Mouse (Mus musculus): ENCODE data around the gene Itpk1.

Gene Itpk1

GRCm38 (mm10) chr12:102625118-102625517, 79.6 kb downstream of the Itpk1 start:
- DNase-seq (ENCODE audit: low spot score), result no peak

- DNase-seq (ENCODE audit: low spot score), result no peak
Measured at GRCm38 (mm10) chr12:102623827-102624226, 80.9 kb downstream of the Itpk1 start.

- no peak for DNase-seq (ENCODE audit: low spot score)
Measured at GRCm38 (mm10) chr12:102622302-102622842, 82.4 kb downstream of the Itpk1 start.

- no peak for DNase-seq (ENCODE audit: low spot score)
Measured at GRCm38 (mm10) chr12:102621811-102622210, 82.9 kb downstream of the Itpk1 start.

GRCm38 (mm10) chr12:102621205-102621604, 83.5 kb downstream of the Itpk1 start:
- no peak for DNase-seq (ENCODE audit: low spot score)

- no peak for DNase-seq (ENCODE audit: low spot score)
Measured at GRCm38 (mm10) chr12:102619908-102620307, 84.8 kb downstream of the Itpk1 start.

GRCm38 (mm10) chr12:102618085-102618484, 86.6 kb downstream of the Itpk1 start:
- DNase-seq (ENCODE audit: low spot score), result no peak

GRCm38 (mm10) chr12:102616843-102617519, 87.7 kb downstream of the Itpk1 start:
- DNase-seq (ENCODE audit: low spot score), result no peak

GRCm38 (mm10) chr12:102616201-102616600, 88.5 kb downstream of the Itpk1 start:
- no peak for DNase-seq (ENCODE audit: low spot score)

- DNase-seq (ENCODE audit: low spot score), result no peak
Measured at GRCm38 (mm10) chr12:102613411-102613810, 91.3 kb downstream of the Itpk1 start.

- DNase-seq (ENCODE audit: low spot score), result no peak
Measured at GRCm38 (mm10) chr12:102612431-102612830, 92.3 kb downstream of the Itpk1 start.

GRCm38 (mm10) chr12:102610927-102611326, 93.8 kb downstream of the Itpk1 start:
- DNase-seq (ENCODE audit: low spot score), result no peak

GRCm38 (mm10) chr12:102607808-102608517, 96.8 kb downstream of the Itpk1 start:
- DNase-seq (ENCODE audit: low spot score), result peak; percentile 83

GRCm38 (mm10) chr12:102607066-102607465, 97.7 kb downstream of the Itpk1 start:
- no peak for DNase-seq (ENCODE audit: low spot score)

GRCm38 (mm10) chr12:102605607-102606006, 99.1 kb downstream of the Itpk1 start:
- no peak for DNase-seq (ENCODE audit: low spot score)

GRCm38 (mm10) chr12:102602255-102603041, 102.3 kb downstream of the Itpk1 start:
- DNase-seq (ENCODE audit: low spot score), result no peak

GRCm38 (mm10) chr12:102601847-102602246, 102.9 kb downstream of the Itpk1 start:
- no peak for DNase-seq (ENCODE audit: low spot score)

GRCm38 (mm10) chr12:102600345-102600744, 104.4 kb downstream of the Itpk1 start:
- DNase-seq (ENCODE audit: low spot score), result no peak

GRCm38 (mm10) chr12:102599801-102600200, 104.9 kb downstream of the Itpk1 start:
- no peak for DNase-seq (ENCODE audit: low spot score)

GRCm38 (mm10) chr12:102598535-102598934, 106.2 kb downstream of the Itpk1 start:
- no peak for DNase-seq (ENCODE audit: low spot score)

- DNase-seq (ENCODE audit: low spot score), result no peak
Measured at GRCm38 (mm10) chr12:102597466-102597865, 107.3 kb downstream of the Itpk1 start.

- no peak for DNase-seq (ENCODE audit: low spot score)
Measured at GRCm38 (mm10) chr12:102596410-102596809, 108.3 kb downstream of the Itpk1 start.

GRCm38 (mm10) chr12:102594627-102595026, 110.1 kb downstream of the Itpk1 start:
- DNase-seq (ENCODE audit: low spot score), result no peak

Measured in testis, postnatal 14 days (tissue).